In genomic region chr16:56478575-56479191, GRCm38 (mm10) we compare ENCODE assay signal across 8 mouse cellular contexts. TPM values are rescaled to one million over a fixed set of nuclear protein-coding genes. Genes with fewer than 3 reads are reported as not detected.
DNase-seq lines count a peak whose midpoint lies in the region; TF ChIP-seq lines count a peak whose summit lies in the region.

No protein-coding gene starts in this region.

- H3K4me3 ChIP-seq in heart, adult 2 months = peak overlapping the region; percentile 8

- TF ChIP-seq CTCF in heart, adult 2 months (IDR thresholded peaks at IDR 0.05) = no peak

- no peaks in the 10 kb centered on the region for H3K27me3 ChIP-seq in heart, adult 2 months (ENCODE audit: control insufficient read depth, insufficient read depth, low read length)

- H3K36me3 ChIP-seq in heart, adult 2 months (ENCODE audit: control insufficient read depth, insufficient read depth, low read length) = no peaks in the 10 kb centered on the region

- H3K4me1 ChIP-seq in heart, adult 2 months (ENCODE audit: control insufficient read depth, insufficient read depth, low read length) = no peaks in the 10 kb centered on the region

- H3K27ac ChIP-seq in heart, adult 2 months = peak overlapping the region; percentile 10

- WGBS in heart, adult 2 months = 34% methylated on average over 12 of the region's 12 CpGs

- H3K79me2 ChIP-seq in heart, adult 2 months (replicated peaks; ENCODE audit: control insufficient read depth, insufficient read depth, low read length) = no peaks in the 10 kb centered on the region

- peak in 1 of 2 experiments; percentile 18 for DNase-seq in heart, adult 2 months
- DNase-seq in heart, adult 8-10 months (ENCODE audit: low spot score) = no peak
- DNase-seq in adrenal gland, postnatal 36 days = peak; percentile 28 to 45
- peak; percentile 23 to 46 for DNase-seq in heart, postnatal 10 days
- DNase-seq in lung, postnatal 10 days = peak; percentile 65
- no peak for DNase-seq in thymus, postnatal 0 days (ENCODE audit: low spot score)
- no peak for DNase-seq in urinary bladder, postnatal 4 days (ENCODE audit: low spot score in 2 of 2)
- no peak for DNase-seq in cerebellum, adult 11 months

- intact Hi-C loops in heart, adult 2 months (cut with DNase I) = no loop called here
- intact Hi-C loops in heart, postnatal 10 days (cut with DNase I) = no loop called here

- TF ChIP-seq EP300 in heart, adult 2 months (IDR thresholded peaks at IDR 0.05; ENCODE audit: insufficient read depth, low read depth, low read length) = no peak

- no peak for TF ChIP-seq POLR2A in heart, adult 2 months (IDR thresholded peaks at IDR 0.05; ENCODE audit: insufficient read depth, low read depth, low read length)

- no peak overlapping the region for H3K9ac ChIP-seq in heart, adult 2 months (ENCODE audit: low read depth, low read length)

RNA-seq across cellular contexts. Expression of gene Abi3bp, which starts 1.0 kb away (rescaled TPM):
- total RNA-seq in heart, adult 2 months (2021) = 1 to 10 TPM; 5.6 to 6.4 TPM
- polyA plus RNA-seq in heart, adult 2 months (2012; rRNA removed) = 4.8 and 7.9 TPM in 2 replicates
- total RNA-seq in heart, adult 8-10 months (2022) = 1 to 10 TPM; 4.9 to 5.9 (median 5.4) TPM
- total RNA-seq in adrenal gland, postnatal 36 days (2021) = 1 to 10 TPM; 6.6 to 8.9 TPM
- 10 to 100 TPM in 1 of 2 experiments, 1 to 10 TPM in 1; 9.7 to 10.1 TPM for total RNA-seq in heart, postnatal 10 days (2021)
- polyA plus RNA-seq in thymus, postnatal 0 days (2015; fragmentation: Nextera tagmentation; extraction: Ambion mirVana) = 2.2 and 2.3 TPM in 2 replicates

Comparison
In these comparisons a context has a peak if more than half of its experiments do, and no peak if none do; other contexts are left out.
1. DNase-seq: peak in adrenal gland, postnatal 36 days (2 of 2), heart, postnatal 10 days (2 of 2) and lung, postnatal 10 days (single experiment); none in heart, adult 8-10 months (single experiment), thymus, postnatal 0 days (single experiment), urinary bladder, postnatal 4 days (0 of 2) and cerebellum, adult 11 months (single experiment).